Mouse (Mus musculus) kidney, postnatal 0 days (tissue): ENCODE results near the gene Mrpl23. TPM values are rescaled to one million over a fixed set of nuclear protein-coding genes. Genes with fewer than 3 reads are reported as not detected.

Experiments used
- ATAC-seq: fragments of 200-750 bp; cut with Nextera tagmentation; replicated peaks from 2 replicates; pipeline ENCODE4 v1.8.0; 2017; ENCODE audit warnings: low read depth, moderate number of reproducible peaks, moderate TSS enrichment, moderate library complexity; ENCODE audit not compliant: low FRiP score
- DNase-seq: peaks from one replicate; pipeline ENCODE4 v3.0.0-alpha.2; 2016; ENCODE audit warnings: low spot score
- H3K27ac ChIP-seq: fragments of 300-500 bp; sonication (generic); 2 replicates; pipeline ENCODE4 v1.5.1; 2014; ENCODE audit warnings: mild to moderate bottlenecking
- H3K27me3 ChIP-seq: fragments of 300-500 bp; sonication (generic); 2 replicates; pipeline ENCODE4 v1.6.1; 2014; ENCODE audit warnings: low read length, mixed read lengths; ENCODE audit not compliant: insufficient read depth
- H3K36me3 ChIP-seq: fragments of 300-500 bp; sonication (generic); 2 replicates; pipeline ENCODE4 v1.6.1; 2014; ENCODE audit warnings: low read length, mixed read lengths; ENCODE audit not compliant: insufficient read depth
- H3K4me1 ChIP-seq: fragments of 300-500 bp; sonication (generic); replicated peaks from 2 replicates; pipeline ENCODE4 v1.6.1; 2014; ENCODE audit warnings: antibody characterized with exemption, low read length, mixed read lengths; ENCODE audit not compliant: insufficient read depth
- H3K4me2 ChIP-seq: fragments of 300-500 bp; sonication (generic); 2 replicates; pipeline ENCODE4 v1.6.1; 2014; ENCODE audit warnings: mild to moderate bottlenecking, low read length, moderate library complexity, mixed read lengths
- H3K4me3 ChIP-seq: fragments of 300-500 bp; sonication (generic); replicated peaks from 2 replicates; pipeline ENCODE4 v1.5.1; 2014; ENCODE audit warnings: low read depth, low read length
- H3K9ac ChIP-seq: fragments of 300-500 bp; sonication (generic); 2 replicates; pipeline ENCODE4 v1.6.1; 2014; ENCODE audit warnings: low read depth, low read length
- H3K9me3 ChIP-seq: fragments of 300-500 bp; sonication (generic); replicated peaks from 2 replicates; pipeline ENCODE4 v1.6.1; 2016; ENCODE audit warnings: low read length, inconsistent platforms, mixed read lengths
- CTCF ChIP-seq: IDR thresholded peaks from 2 replicates; pipeline ENCODE4 v1.5.1; 2016; ENCODE audit warnings: antibody characterized with exemption, low read depth, mild to moderate bottlenecking, moderate library complexity
- WGBS: fragments of 180-500 bp; shearing (Covaris S2); extraction: QIAGEN DNeasy Blood & Tissue Kit; methylation state at CpG from one replicate; pipeline ENCODE4 v1.1.7; 2014; 5-methylcytosine and 5-hydroxymethylcytosine counted together
- polyA plus RNA-seq: library from polyadenylated mRNA; unstranded; fragments of >200 nt; fragmentation: Nextera tagmentation; extraction: Ambion mirVana; gene quantifications from 2 replicates; pipeline ENCODE4 v1.2.1, GENCODE M21; 2015

Mrpl23 gene
- polyA plus RNA-seq, 1 experiment from 2014 or later = 22.6 TPM

- H3K9ac ChIP-seq = no peak overlapping the region
- H3K36me3 ChIP-seq = no peaks in the 10 kb centered on the region
- ATAC-seq (no peak), DNase-seq (no peak)
- H3K9me3 ChIP-seq = no peaks in the 10 kb centered on the region
- H3K27me3 ChIP-seq = no peaks in the 10 kb centered on the region
- no peak overlapping the region for H3K27ac ChIP-seq
- H3K4me2 ChIP-seq = no peak overlapping the region
- 75% methylated on average over 1 of the region's 1 CpGs for WGBS
- H3K4me1 ChIP-seq = peaks cover 8% of the 10 kb centered on the region; the same call in 1 of the 2 replicates
- no peak for TF ChIP-seq CTCF
- no peak overlapping the region for H3K4me3 ChIP-seq
These were observed 32.5 kb upstream of the Mrpl23 start for GRCm38 (mm10) chr7:142500032-142500431.

- H3K27me3 ChIP-seq = no peaks in the 10 kb centered on the region
- H3K4me3 ChIP-seq = no peak overlapping the region
- TF ChIP-seq CTCF = no peak
- DNase-seq (no peak), ATAC-seq (no peak)
- whole genome bisulfite sequencing = 77% methylated on average over 4 of the region's 4 CpGs
- no peak overlapping the region for H3K27ac ChIP-seq
- H3K9me3 ChIP-seq = no peaks in the 10 kb centered on the region
- peaks cover 15% of the 10 kb centered on the region; the same call in 1 of the 2 replicates for H3K4me1 ChIP-seq
- H3K9ac ChIP-seq = no peak overlapping the region
- H3K4me2 ChIP-seq = no peak overlapping the region
- H3K36me3 ChIP-seq = no peaks in the 10 kb centered on the region
These were observed 29.3 kb upstream of the Mrpl23 start for GRCm38 (mm10) chr7:142503206-142503605.

- H3K36me3 ChIP-seq = no peaks in the 10 kb centered on the region
- H3K4me1 ChIP-seq = peaks cover 13% of the 10 kb centered on the region; the same call in 1 of the 2 replicates
- no peak for TF ChIP-seq CTCF
- H3K27me3 ChIP-seq = no peaks in the 10 kb centered on the region
- no peak overlapping the region for H3K9ac ChIP-seq
- no peak overlapping the region for H3K4me2 ChIP-seq
- no peak overlapping the region for H3K4me3 ChIP-seq
- DNase-seq (no peak), ATAC-seq (no peak)
- WGBS = 31% methylated on average over 2 of the region's 2 CpGs
- no peaks in the 10 kb centered on the region for H3K9me3 ChIP-seq
- H3K27ac ChIP-seq = no peak overlapping the region
These were observed 26.5 kb upstream of the Mrpl23 start for GRCm38 (mm10) chr7:142505942-142506341.

GRCm38 (mm10) chr7:142506501-142506900 is 26.0 kb upstream of the Mrpl23 start:
- H3K27me3 ChIP-seq = no peaks in the 10 kb centered on the region
- H3K36me3 ChIP-seq = no peaks in the 10 kb centered on the region
- peaks cover 13% of the 10 kb centered on the region; the same call in 1 of the 2 replicates for H3K4me1 ChIP-seq
- no peak for TF ChIP-seq CTCF
- WGBS = 40% methylated on average over 4 of the region's 4 CpGs
- no peak overlapping the region for H3K27ac ChIP-seq
- no peak overlapping the region for H3K4me2 ChIP-seq
- ATAC-seq (0 out of 2 replicates have a peak, but pooled peaks have one; percentile 37), DNase-seq (no peak)
- no peak overlapping the region for H3K4me3 ChIP-seq
- no peak overlapping the region for H3K9ac ChIP-seq
- H3K9me3 ChIP-seq = no peaks in the 10 kb centered on the region

- Histone ChIP-seq H3K4me3 (no peak overlapping the region), H3K36me3 (no peaks in the 10 kb centered on the region), H3K4me1 (peaks cover 13% of the 10 kb centered on the region; the same call in 1 of the 2 replicates), H3K27me3 (no peaks in the 10 kb centered on the region), H3K27ac (no peak overlapping the region), H3K9me3 (no peaks in the 10 kb centered on the region), H3K9ac (no peak overlapping the region), H3K4me2 (no peak overlapping the region)
- 93% methylated on average over 9 of the region's 9 CpGs for WGBS
- DNase-seq (no peak), ATAC-seq (no peak)
- TF ChIP-seq CTCF = no peak
These were observed 25.0 kb upstream of the Mrpl23 start for GRCm38 (mm10) chr7:142507453-142507852.

GRCm38 (mm10) chr7:142509518-142509917 is 23.0 kb upstream of the Mrpl23 start:
- TF ChIP-seq CTCF = no peak
- Histone ChIP-seq H3K9ac (no peak overlapping the region), H3K4me3 (no peak overlapping the region), H3K9me3 (no peaks in the 10 kb centered on the region), H3K4me1 (peaks cover 13% of the 10 kb centered on the region; the same call in 1 of the 2 replicates), H3K27me3 (no peaks in the 10 kb centered on the region), H3K27ac (peak overlapping the region; percentile 92), H3K36me3 (no peaks in the 10 kb centered on the region), H3K4me2 (no peak overlapping the region)
- no peak for ATAC-seq
- WGBS = 19% methylated on average over 14 of the region's 14 CpGs
- peak; percentile 87 for DNase-seq
